Mouse (Mus musculus): ENCODE results near the gene Creb5.

Creb5 gene

GRCm38 (mm10) chr6:53445862-53446460 lies 158.9 kb downstream of the Creb5 start:
- DNase-seq (ENCODE audit: low read depth), result peak; percentile 25

GRCm38 (mm10) chr6:53447479-53447878 lies 160.4 kb downstream of the Creb5 start:
- DNase-seq (ENCODE audit: low read depth), result no peak

- DNase-seq (ENCODE audit: low read depth), result peak; percentile 34
Observed at GRCm38 (mm10) chr6:53448317-53448870, 161.3 kb downstream of the Creb5 start.

GRCm38 (mm10) chr6:53449437-53450173 lies 162.5 kb downstream of the Creb5 start:
- DNase-seq (ENCODE audit: low read depth), result no peak

GRCm38 (mm10) chr6:53450494-53450893 lies 163.4 kb downstream of the Creb5 start:
- no peak for DNase-seq (ENCODE audit: low read depth)

GRCm38 (mm10) chr6:53452240-53452639 lies 165.2 kb downstream of the Creb5 start:
- no peak for DNase-seq (ENCODE audit: low read depth)

- no peak for DNase-seq (ENCODE audit: low read depth)
Observed at GRCm38 (mm10) chr6:53455442-53455841, 168.4 kb downstream of the Creb5 start.

- DNase-seq (ENCODE audit: low read depth), result no peak
Observed at GRCm38 (mm10) chr6:53456111-53456510, 169.0 kb downstream of the Creb5 start.

GRCm38 (mm10) chr6:53459995-53460747 lies 173.1 kb downstream of the Creb5 start:
- no peak for DNase-seq (ENCODE audit: low read depth)

- DNase-seq (ENCODE audit: low read depth), result no peak
Observed at GRCm38 (mm10) chr6:53461056-53461455, 174.0 kb downstream of the Creb5 start.

- no peak for DNase-seq (ENCODE audit: low read depth)
Observed at GRCm38 (mm10) chr6:53461775-53462770, 175.0 kb downstream of the Creb5 start.

- no peak for DNase-seq (ENCODE audit: low read depth)
Observed at GRCm38 (mm10) chr6:53462802-53463201, 175.7 kb downstream of the Creb5 start.

- no peak for DNase-seq (ENCODE audit: low read depth)
Observed at GRCm38 (mm10) chr6:53463261-53463813, 176.3 kb downstream of the Creb5 start.

GRCm38 (mm10) chr6:53469204-53469603 lies 182.1 kb downstream of the Creb5 start:
- DNase-seq (ENCODE audit: low read depth), result no peak

- DNase-seq (ENCODE audit: low read depth), result no peak
Observed at GRCm38 (mm10) chr6:53469703-53470102, 182.6 kb downstream of the Creb5 start.

- no peak for DNase-seq (ENCODE audit: low read depth)
Observed at GRCm38 (mm10) chr6:53470559-53470958, 183.5 kb downstream of the Creb5 start.

GRCm38 (mm10) chr6:53470999-53471591 lies 184.0 kb downstream of the Creb5 start:
- no peak for DNase-seq (ENCODE audit: low read depth)

GRCm38 (mm10) chr6:53472751-53473150 lies 185.7 kb downstream of the Creb5 start:
- no peak for DNase-seq (ENCODE audit: low read depth)

- DNase-seq (ENCODE audit: low read depth), result no peak
Observed at GRCm38 (mm10) chr6:53477501-53477900, 190.4 kb downstream of the Creb5 start.

- DNase-seq (ENCODE audit: low read depth), result no peak
Observed at GRCm38 (mm10) chr6:53490917-53491316, 203.8 kb downstream of the Creb5 start.

- no peak for DNase-seq (ENCODE audit: low read depth)
Observed at GRCm38 (mm10) chr6:53491331-53491730, 204.3 kb downstream of the Creb5 start.
